Mouse (Mus musculus) liver, embryonic 14.5 days (tissue): ENCODE results near the gene Myl3. TPM values are rescaled to one million over a fixed set of nuclear protein-coding genes. Genes with fewer than 3 reads are reported as not detected.

Source experiments
- ATAC-seq: fragments of 200-750 bp; cut with Nextera tagmentation; 2 replicates; pipeline ENCODE4 v1.8.0; 2017; ENCODE audit warnings: moderate number of reproducible peaks, mild to moderate bottlenecking, moderate library complexity; ENCODE audit not compliant: insufficient read depth
- DNase-seq, 3 experiments: peaks; one replicate each; pipeline ENCODE4 v3.0.0-alpha.2; 2012 to 2013; ENCODE audit warnings: low read depth in 3 of 3, low spot score in 3 of 3
- H3K27ac ChIP-seq: fragments of 300-500 bp; sonication (generic); 2 replicates; pipeline ENCODE4 v1.5.1; 2014; ENCODE audit warnings: moderate library complexity, mild to moderate bottlenecking, control low read depth, inconsistent platforms
- H3K27me3 ChIP-seq: fragments of 300-500 bp; sonication (generic); 2 replicates; pipeline ENCODE4 v1.6.1; 2014; ENCODE audit warnings: mild to moderate bottlenecking, low read length, moderate library complexity; ENCODE audit not compliant: control insufficient read depth, insufficient read depth
- H3K36me3 ChIP-seq: fragments of 300-500 bp; sonication (generic); replicated peaks from 2 replicates; pipeline ENCODE4 v1.6.1; 2014; ENCODE audit warnings: low read depth; ENCODE audit not compliant: control insufficient read depth, insufficient read depth
- H3K4me1 ChIP-seq, 2 experiments: fragments of 200-500 bp in 1 of 2; fragments of 300-500 bp in 1 of 2; sonication (generic) in 1 of 2; replicated peaks; 2 replicates each; pipeline ENCODE4 v1.6.1; 2012 to 2014; ENCODE audit warnings: antibody characterized with exemption in 1 of 2, inconsistent platforms in 1 of 2, low read length in 1 of 2; ENCODE audit not compliant: control insufficient read depth in 2 of 2, insufficient read depth in 2 of 2
- H3K4me2 ChIP-seq: fragments of 300-500 bp; sonication (generic); 2 replicates; pipeline ENCODE4 v1.6.1; 2014; ENCODE audit warnings: low read depth, mild to moderate bottlenecking, control low read depth, moderate library complexity
- H3K4me3 ChIP-seq, 2 experiments: fragments of 200-500 bp in 1 of 2; fragments of 300-500 bp in 1 of 2; sonication (generic) in 1 of 2; 2 replicates each; pipeline ENCODE4 v1.5.1; 2012 to 2014; ENCODE audit warnings: low read depth in 2 of 2, low read length in 2 of 2, mild to moderate bottlenecking in 2 of 2, control low read depth in 1 of 2, inconsistent platforms in 1 of 2, moderate library complexity in 1 of 2; ENCODE audit not compliant: insufficient read depth in 1 of 2
- H3K9ac ChIP-seq: fragments of 300-500 bp; sonication (generic); replicated peaks from 2 replicates; pipeline ENCODE4 v1.6.1; 2014; ENCODE audit warnings: mild to moderate bottlenecking, control low read depth, moderate library complexity
- H3K9me3 ChIP-seq: fragments of 300-500 bp; sonication (generic); 2 replicates; pipeline ENCODE4 v1.6.1; 2016; ENCODE audit warnings: low read length, mixed read lengths; ENCODE audit not compliant: control insufficient read depth
- CTCF ChIP-seq: IDR thresholded peaks from 2 replicates; pipeline ENCODE4 v1.5.1; 2016; ENCODE audit warnings: antibody characterized with exemption, low read depth, control low read depth
- EP300 ChIP-seq: IDR thresholded peaks from 2 replicates; pipeline ENCODE4 v1.6.1; 2016; ENCODE audit warnings: antibody characterized with exemption, low read depth
- WGBS: fragments of 180-500 bp; shearing (Covaris S2); extraction: QIAGEN DNeasy Blood & Tissue Kit; methylation state at CpG from one replicate; pipeline ENCODE4 v1.1.7; 2014; ENCODE audit not compliant: insufficient replicate concordance; 5-methylcytosine and 5-hydroxymethylcytosine counted together
- polyA plus RNA-seq, 2 experiments: library from polyadenylated mRNA; depleted of rRNA in 1 of 2; stranded (reverse) in 1 of 2; unstranded in 1 of 2; fragments of >200 nt; fragmentation: Nextera tagmentation in 1 of 2; extraction: Ambion mirVana in 1 of 2; gene quantifications; 2 replicates each; pipeline versions ENCODE4 v1.2.1 to v1.2.3; 2012 to 2014

Gene Myl3
- polyA plus RNA-seq, 2 experiments: 0.18 TPM; not detected in 1

DNA sequence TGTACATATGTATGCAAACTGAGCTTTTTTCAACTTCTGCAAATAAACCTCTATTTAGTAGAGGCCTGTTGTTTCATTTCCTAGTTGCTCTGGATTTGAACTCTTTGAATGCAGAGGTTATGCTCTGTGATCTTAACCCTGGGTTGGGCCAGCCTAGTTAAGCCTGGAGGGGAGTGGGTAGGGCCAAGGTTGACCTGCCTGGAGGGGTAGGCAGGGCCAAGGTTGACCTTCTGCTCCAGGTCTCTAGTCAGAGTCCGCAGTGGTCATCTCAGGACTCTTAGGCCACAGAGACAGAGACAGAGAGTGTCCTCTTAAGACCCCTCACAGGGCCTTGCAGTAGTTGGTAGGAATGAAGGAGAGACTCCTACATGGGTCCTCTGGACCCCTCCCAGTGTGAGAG lies 30.1 kb upstream of the Myl3 start:
- WGBS: 94% methylated on average over 1 of the region's 1 CpGs
- no peak overlapping the region for H3K4me2 ChIP-seq

DNA sequence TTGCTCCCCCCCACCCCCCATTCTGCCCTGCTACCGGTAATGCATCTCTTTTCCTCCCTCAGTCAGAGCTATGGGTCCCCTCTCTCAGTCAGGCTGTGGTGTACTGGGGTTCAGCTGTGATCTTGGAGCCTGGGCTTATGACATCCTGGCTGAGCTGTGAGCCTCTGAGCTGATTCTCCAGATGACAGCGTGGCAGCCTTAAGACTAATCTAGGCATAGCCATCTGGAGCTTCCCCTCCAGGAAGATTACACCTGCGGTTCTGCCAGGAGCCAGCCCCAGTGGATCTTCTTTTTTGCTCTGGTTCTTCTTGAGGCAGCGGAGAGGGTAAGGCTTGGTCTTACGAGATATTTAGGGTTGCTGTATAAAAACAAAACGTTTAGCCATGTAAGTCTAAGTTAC lies 29.7 kb upstream of the Myl3 start:
- no peak for ATAC-seq

More for the DNA sequence above, 30.1 kb upstream of the Myl3 start:
- DNase-seq (no peak), ATAC-seq (no peak)
- Histone ChIP-seq H3K36me3 (no peaks in the 10 kb centered on the region; the same call in 1 of the 2 replicates), H3K4me1 (no peaks in the 10 kb centered on the region), H3K27me3 (no peaks in the 10 kb centered on the region), H3K27ac (no peak overlapping the region), H3K4me3 (no peak overlapping the region), H3K9me3 (no peaks in the 10 kb centered on the region), H3K9ac (no peak overlapping the region)
- TF ChIP-seq EP300 (no peak), CTCF (no peak)

DNA sequence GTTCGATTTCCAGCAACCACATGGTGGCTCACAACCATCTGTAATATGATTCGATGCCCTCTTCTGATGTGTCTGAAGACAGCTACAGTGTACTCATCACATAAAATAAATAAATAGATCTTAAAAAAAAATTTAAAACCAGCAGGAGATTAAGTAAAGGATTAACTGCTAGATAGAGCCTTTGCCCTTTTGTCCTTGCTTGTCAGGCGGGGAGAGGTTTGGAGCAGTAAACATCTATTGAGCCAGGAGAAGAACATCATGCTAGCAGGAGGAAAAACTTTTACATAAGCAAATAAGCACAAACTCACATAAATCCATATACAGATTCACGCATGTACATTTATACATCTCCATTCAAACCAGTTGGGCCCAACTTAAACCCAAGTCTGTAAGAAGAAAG lies 29.1 kb upstream of the Myl3 start:
- Histone ChIP-seq H3K4me2 (no peak overlapping the region), H3K9me3 (no peaks in the 10 kb centered on the region), H3K4me3 (no peak overlapping the region), H3K27me3 (no peaks in the 10 kb centered on the region), H3K9ac (no peak overlapping the region), H3K27ac (no peak overlapping the region), H3K36me3 (no peaks in the 10 kb centered on the region; the same call in 1 of the 2 replicates), H3K4me1 (no peaks in the 10 kb centered on the region)
- no peak for ATAC-seq
- no peak for DNase-seq
- no peak for TF ChIP-seq EP300
- TF ChIP-seq CTCF: no peak
- WGBS: 74% methylated on average over 4 of the region's 4 CpGs

More for the DNA sequence above, 29.7 kb upstream of the Myl3 start:
- H3K27ac ChIP-seq: no peak overlapping the region
- no peaks in the 10 kb centered on the region for H3K27me3 ChIP-seq
- no peaks in the 10 kb centered on the region for H3K9me3 ChIP-seq
- H3K4me3 ChIP-seq: no peak overlapping the region
- WGBS: 71% methylated on average over 6 of the region's 6 CpGs
- no peak for TF ChIP-seq CTCF
- no peak for TF ChIP-seq EP300
- H3K9ac ChIP-seq: no peak overlapping the region
- no peaks in the 10 kb centered on the region for H3K4me1 ChIP-seq
- H3K4me2 ChIP-seq: no peak overlapping the region
- no peak for DNase-seq
- no peaks in the 10 kb centered on the region; the same call in 1 of the 2 replicates for H3K36me3 ChIP-seq

DNA sequence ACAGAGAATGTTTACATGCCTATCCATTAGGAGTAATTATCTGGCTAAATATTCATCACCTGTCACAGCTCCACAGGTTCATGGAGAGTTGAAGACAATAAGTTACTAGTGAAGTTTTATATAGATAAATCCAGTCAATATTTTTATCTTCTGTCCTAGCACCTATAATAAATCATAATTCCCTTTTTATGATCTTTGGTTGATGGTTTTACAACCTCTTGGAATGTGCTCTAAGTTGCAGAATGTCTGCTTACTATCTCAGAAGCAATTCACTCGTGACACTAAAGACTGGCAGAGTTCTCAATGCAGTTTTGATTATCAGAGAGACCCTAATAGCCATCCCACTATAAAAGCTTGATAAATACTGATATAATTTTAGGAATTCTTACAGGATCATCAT lies 28.3 kb upstream of the Myl3 start:
- DNase-seq (no peak), ATAC-seq (no peak)
- WGBS: 59% methylated on average over 1 of the region's 1 CpGs
- no peaks in the 10 kb centered on the region for H3K27me3 ChIP-seq
- H3K4me2 ChIP-seq: no peak overlapping the region
- no peak overlapping the region for H3K4me3 ChIP-seq
- no peaks in the 10 kb centered on the region for H3K9me3 ChIP-seq
- H3K4me1 ChIP-seq: no peaks in the 10 kb centered on the region
- H3K27ac ChIP-seq: no peak overlapping the region
- TF ChIP-seq EP300 (no peak), CTCF (no peak)
- no peaks in the 10 kb centered on the region; the same call in 1 of the 2 replicates for H3K36me3 ChIP-seq
- H3K9ac ChIP-seq: no peak overlapping the region

DNA sequence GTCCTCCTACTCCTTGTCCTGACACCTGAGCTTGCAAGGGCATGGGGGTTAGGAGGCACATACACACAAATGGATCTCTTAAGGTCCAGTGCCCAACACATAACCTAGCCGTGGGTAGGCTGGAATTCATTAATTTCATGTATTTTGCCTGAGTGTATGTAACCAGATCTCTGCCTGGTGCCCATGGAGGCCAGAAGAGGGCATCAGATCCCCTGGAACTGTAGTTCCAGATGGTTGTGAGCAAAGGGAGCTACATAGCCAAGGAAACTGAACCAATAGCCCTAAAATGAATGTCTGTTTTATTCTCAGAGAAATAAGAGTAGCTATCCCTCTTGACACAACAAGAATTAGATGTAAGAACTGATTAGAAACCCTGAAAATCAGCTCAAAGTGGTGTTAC lies 26.2 kb upstream of the Myl3 start:
- H3K36me3 ChIP-seq: no peaks in the 10 kb centered on the region; the same call in 1 of the 2 replicates
- H3K4me2 ChIP-seq: no peak overlapping the region
- H3K27ac ChIP-seq: no peak overlapping the region
- H3K27me3 ChIP-seq: no peaks in the 10 kb centered on the region
- DNase-seq (no peak), ATAC-seq (no peak)
- H3K4me1 ChIP-seq: no peaks in the 10 kb centered on the region
- TF ChIP-seq EP300: no peak
- no peak; the same call in 1 of the 2 replicates for TF ChIP-seq CTCF
- H3K4me3 ChIP-seq: no peak overlapping the region
- no peak overlapping the region for H3K9ac ChIP-seq
- H3K9me3 ChIP-seq: no peaks in the 10 kb centered on the region
- 46% methylated on average over 1 of the region's 1 CpGs for whole genome bisulfite sequencing
